Mouse (Mus musculus): ENCODE measurements around the gene Cabcoco1.

DNA sequence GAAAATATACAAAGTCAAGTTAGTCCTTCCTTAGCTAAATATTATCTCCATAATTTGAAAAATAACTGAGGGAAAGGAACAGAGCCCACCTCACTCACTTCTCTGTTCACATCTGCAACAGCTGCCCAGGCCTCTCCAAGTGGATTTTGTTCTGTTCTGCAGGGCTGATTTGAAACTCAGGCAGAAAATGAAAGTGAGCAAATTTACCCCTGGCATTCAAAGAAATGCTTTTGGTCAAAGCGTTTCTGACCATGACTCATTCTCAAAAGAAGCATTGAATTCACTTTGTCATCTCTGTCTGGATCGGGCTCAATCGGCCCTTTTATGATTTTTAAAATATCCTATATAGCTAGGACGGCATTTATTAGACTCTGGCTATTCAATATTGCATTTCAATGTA lies 135.8 kb downstream of the Cabcoco1 start:
- TF ChIP-seq CTCF (IDR thresholded peaks at IDR 0.05; ENCODE audit: low read depth, low read length) (no peak), POLR2A (IDR thresholded peaks at IDR 0.05; ENCODE audit: borderline replicate concordance, low read depth, low read length) (no peak)
